Mouse (Mus musculus): ENCODE measurements around the gene Dnttip1.
A peak's percentile ranks its signal among the peaks of the same experiment; 100 is the strongest.
"Not testable (repeated sequence)": the region's sequence is repeated elsewhere in the genome, so short reads cannot be mapped to it uniquely, and the experiment has no call there.

Gene Dnttip1

GRCm38 (mm10) chr2:164783926-164784581 is 38.3 kb downstream of the Dnttip1 start:
- no peak for DNase-seq

- DNase-seq = no peak
Measured at GRCm38 (mm10) chr2:164784869-164785420, 39.2 kb downstream of the Dnttip1 start.

- DNase-seq = peak; percentile 100
Measured at GRCm38 (mm10) chr2:164785481-164786387, 40.0 kb downstream of the Dnttip1 start, which contains the start of gene Snx21. Snx21 (plus strand) TSS chr2:164785823.

GRCm38 (mm10) chr2:164786388-164786885 is 40.7 kb downstream of the Dnttip1 start:
- peak; percentile 96 for DNase-seq

GRCm38 (mm10) chr2:164787032-164787431 is 41.2 kb downstream of the Dnttip1 start:
- peak; percentile 92 for DNase-seq

- DNase-seq = peak; percentile 83
Measured at GRCm38 (mm10) chr2:164787779-164788178, 42.0 kb downstream of the Dnttip1 start.

GRCm38 (mm10) chr2:164788411-164788810 is 42.6 kb downstream of the Dnttip1 start:
- peak; percentile 93 for DNase-seq

- DNase-seq = no peak
Measured at GRCm38 (mm10) chr2:164790451-164790850, 44.7 kb downstream of the Dnttip1 start.

- DNase-seq = peak; percentile 90
Measured at GRCm38 (mm10) chr2:164791841-164792261, 46.1 kb downstream of the Dnttip1 start.

GRCm38 (mm10) chr2:164792400-164793190 is 46.8 kb downstream of the Dnttip1 start:
- DNase-seq = peak; percentile 90

GRCm38 (mm10) chr2:164793236-164793635 is 47.5 kb downstream of the Dnttip1 start:
- peak; percentile 93 for DNase-seq

GRCm38 (mm10) chr2:164793772-164794171 is 48.0 kb downstream of the Dnttip1 start:
- peak; percentile 85 for DNase-seq

GRCm38 (mm10) chr2:164794293-164794692 is 48.5 kb downstream of the Dnttip1 start:
- peak; percentile 96 for DNase-seq

GRCm38 (mm10) chr2:164795868-164796267 is 50.1 kb downstream of the Dnttip1 start:
- DNase-seq = no peak

- not testable (repeated sequence) for DNase-seq
Measured at GRCm38 (mm10) chr2:164798554-164798953, 52.8 kb downstream of the Dnttip1 start.

GRCm38 (mm10) chr2:164800252-164801004 is 54.6 kb downstream of the Dnttip1 start:
- no peak for DNase-seq

- DNase-seq = no peak
Measured at GRCm38 (mm10) chr2:164803201-164803920, 57.6 kb downstream of the Dnttip1 start.

GRCm38 (mm10) chr2:164803921-164804313 is 58.1 kb downstream of the Dnttip1 start:
- DNase-seq = no peak

GRCm38 (mm10) chr2:164804533-164805331 is 58.9 kb downstream of the Dnttip1 start, which contains the start of the genes Acot8 and Zswim3:
Acot8 (minus strand) TSS chr2:164804882.
Zswim3 (plus strand) TSS chr2:164805098.
- peak; percentile 100 for DNase-seq

GRCm38 (mm10) chr2:164805332-164805718 is 59.5 kb downstream of the Dnttip1 start:
- no peak for DNase-seq
